9 mouse cellular contexts compared by ENCODE assay signal in the genomic region with DNA sequence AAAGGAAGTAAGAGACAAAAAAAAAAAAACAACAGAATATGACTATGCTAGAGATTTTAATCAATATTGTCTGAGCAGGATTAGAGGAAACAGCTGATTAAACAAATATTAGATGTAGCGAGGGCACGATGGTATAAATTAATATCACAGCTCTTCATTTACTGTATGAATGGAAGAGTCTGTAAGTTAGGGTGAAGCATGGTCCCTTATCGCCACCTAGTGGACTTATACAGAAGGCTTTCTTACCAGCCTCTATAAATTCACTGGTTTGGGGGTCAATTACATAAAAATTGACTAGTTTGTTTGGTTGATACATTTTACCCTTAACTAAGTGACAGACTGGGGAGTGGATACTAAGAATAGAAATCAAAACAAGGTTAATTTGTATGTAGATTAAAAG. TPM values are rescaled to one million over a fixed set of nuclear protein-coding genes. Genes with fewer than 3 reads are reported as not detected.
A peak's percentile ranks its signal among the peaks of the same experiment; 100 is the strongest.
DNase-seq lines count a peak whose midpoint lies in the region; ATAC-seq and TF ChIP-seq lines count a peak whose summit lies in the region.
"Had no signal": no experiment of that assay in that cellular context is flagged by ENCODE, and none has a peak within 500 bp of the region (broad histone marks: within the 10 kb centered on the region; RNA-seq: fewer than 3 reads in every experiment).

No protein-coding gene starts in this region.

- WGBS in limb, embryonic 14.5 days, result 1% methylated on average over 3 of the region's 3 CpGs
- 15% methylated on average over 3 of the region's 3 CpGs for WGBS in limb, embryonic 10.5 days
- 0% methylated on average over 3 of the region's 3 CpGs for WGBS in hindbrain, embryonic 14.5 days
- WGBS in midbrain, embryonic 12.5 days, result 12% methylated on average over 3 of the region's 3 CpGs

- DNase-seq in cerebellum, adult 18-20 months, result peak; percentile 12 to 16
- DNase-seq in limb, embryonic 14.5 days (ENCODE audit: low spot score), result peak; percentile 93
- no peak for DNase-seq in limb, embryonic 10.5 days (ENCODE audit: low spot score)
- DNase-seq in brain, embryonic 18.5 days (ENCODE audit: low read depth, low spot score), result peak; percentile 67
- peak; percentile 89 for DNase-seq in hindbrain, embryonic 14.5 days (ENCODE audit: low spot score)
- no peak for DNase-seq in spleen, postnatal 14 days (ENCODE audit: low spot score in 2 of 2)

- TF ChIP-seq POLR2A in limb, embryonic 14.5 days (IDR thresholded peaks at IDR 0.05; ENCODE audit: borderline replicate concordance, extremely low read depth, insufficient read depth, insufficient read length), result no peak

- peaks cover 8% of the 10 kb centered on the region; the same call in 1 of the 2 replicates for H3K4me1 ChIP-seq in limb, embryonic 14.5 days (ENCODE audit: control insufficient read depth, insufficient read depth, low read length)
- H3K4me1 ChIP-seq in limb, embryonic 10.5 days, result peaks cover 26% of the 10 kb centered on the region
- no peaks in the 10 kb centered on the region for H3K4me1 ChIP-seq in hindbrain, embryonic 14.5 days (replicated peaks; ENCODE audit: control insufficient read depth, insufficient read depth, low read length)
- no peaks in the 10 kb centered on the region for H3K4me1 ChIP-seq in midbrain, embryonic 12.5 days

- no peak overlapping the region for H3K27ac ChIP-seq in limb, embryonic 14.5 days (replicated peaks; ENCODE audit: low read depth, low read length)
- H3K27ac ChIP-seq in limb, embryonic 10.5 days, result no peak overlapping the region
- no peak overlapping the region for H3K27ac ChIP-seq in hindbrain, embryonic 14.5 days
- no peak overlapping the region for H3K27ac ChIP-seq in midbrain, embryonic 12.5 days (replicated peaks)
- H3K27ac ChIP-seq: heart, embryonic 15.5 days had no signal

- H3K4me2 ChIP-seq in limb, embryonic 14.5 days (replicated peaks; ENCODE audit: low read depth, low read length, severe bottlenecking), result no peak overlapping the region
- H3K4me2 ChIP-seq in hindbrain, embryonic 14.5 days (replicated peaks), result no peak overlapping the region
- no peak overlapping the region for H3K4me2 ChIP-seq in midbrain, embryonic 12.5 days (replicated peaks)
- H3K4me2 ChIP-seq: heart, embryonic 15.5 days had no signal

- no peak overlapping the region for H3K9ac ChIP-seq in limb, embryonic 14.5 days (ENCODE audit: low read depth, low read length, severe bottlenecking)
- no peak overlapping the region for H3K9ac ChIP-seq in hindbrain, embryonic 14.5 days
- H3K9ac ChIP-seq in midbrain, embryonic 12.5 days (replicated peaks), result no peak overlapping the region
- H3K9ac ChIP-seq: heart, embryonic 15.5 days had no signal

- no peak for ATAC-seq in cerebellum, adult (ENCODE audit: insufficient number of reproducible peaks, low FRiP score, low TSS enrichment)
- ATAC-seq in limb, embryonic 14.5 days (ENCODE audit: low FRiP score, low read depth), result no peak
- ATAC-seq in hindbrain, embryonic 14.5 days (ENCODE audit: low FRiP score), result 0 out of 2 replicates have a peak, but pooled peaks have one; percentile 53
- ATAC-seq in midbrain, embryonic 12.5 days (ENCODE audit: low FRiP score, low read depth), result peak; percentile 50

- H3K4me3 ChIP-seq in limb, embryonic 14.5 days (replicated peaks; ENCODE audit: low read length), result no peak overlapping the region; the same call in 1 of the 2 replicates
- H3K4me3 ChIP-seq in limb, embryonic 10.5 days, result no peak overlapping the region
- H3K4me3 ChIP-seq in hindbrain, embryonic 14.5 days (replicated peaks; ENCODE audit: low read length), result no peak overlapping the region
- no peak overlapping the region for H3K4me3 ChIP-seq in midbrain, embryonic 12.5 days
- H3K4me3 ChIP-seq: heart, embryonic 15.5 days had no signal

- no peaks in the 10 kb centered on the region for H3K27me3 ChIP-seq in limb, embryonic 14.5 days (ENCODE audit: control insufficient read depth, insufficient read depth, low read length)
- H3K27me3 ChIP-seq in limb, embryonic 10.5 days (ENCODE audit: low read depth, poor library complexity, severe bottlenecking), result no peaks in the 10 kb centered on the region
- H3K27me3 ChIP-seq in hindbrain, embryonic 14.5 days (ENCODE audit: control insufficient read depth, insufficient read depth, low read length), result no peaks in the 10 kb centered on the region
- peaks cover 7% of the 10 kb centered on the region; the same call in 1 of the 2 replicates for H3K27me3 ChIP-seq in midbrain, embryonic 12.5 days
- H3K27me3 ChIP-seq: heart, embryonic 15.5 days had no signal

- no peaks in the 10 kb centered on the region for H3K9me3 ChIP-seq in limb, embryonic 14.5 days (ENCODE audit: control insufficient read depth, low read length)
- no peaks in the 10 kb centered on the region for H3K9me3 ChIP-seq in limb, embryonic 10.5 days (replicated peaks)
- no peaks in the 10 kb centered on the region for H3K9me3 ChIP-seq in hindbrain, embryonic 14.5 days (ENCODE audit: control insufficient read depth, low read length)
- H3K9me3 ChIP-seq in midbrain, embryonic 12.5 days, result no peaks in the 10 kb centered on the region
- H3K9me3 ChIP-seq: heart, embryonic 15.5 days had no signal

- H3K36me3 ChIP-seq in limb, embryonic 14.5 days (ENCODE audit: control insufficient read depth, insufficient read depth, low read length), result no peaks in the 10 kb centered on the region
- no peaks in the 10 kb centered on the region for H3K36me3 ChIP-seq in limb, embryonic 10.5 days
- H3K36me3 ChIP-seq in hindbrain, embryonic 14.5 days (replicated peaks; ENCODE audit: control insufficient read depth, insufficient read depth), result no peaks in the 10 kb centered on the region
- H3K36me3 ChIP-seq in midbrain, embryonic 12.5 days, result no peaks in the 10 kb centered on the region
- H3K36me3 ChIP-seq: heart, embryonic 15.5 days had no signal

RNA-seq across cellular contexts. Expression of a gene that starts 3.4 kb away (rescaled TPM):
- 91.9 and 109 TPM in 2 replicates for polyA plus RNA-seq in limb, embryonic 14.5 days (2012; rRNA removed)
- 41.8 and 46.1 TPM in 2 replicates for polyA plus RNA-seq in limb, embryonic 14.5 days (2014; fragmentation: Nextera tagmentation; extraction: Ambion mirVana)
- polyA plus RNA-seq in limb, embryonic 10.5 days (2016; fragmentation: Nextera tagmentation; extraction: Ambion mirVana), result 17.1 and 19.9 TPM in 2 replicates
- polyA plus RNA-seq in hindbrain, embryonic 14.5 days (2014; fragmentation: Nextera tagmentation; extraction: Ambion mirVana), result 0.48 and 0.62 TPM in 2 replicates
- polyA plus RNA-seq in midbrain, embryonic 12.5 days (2016; fragmentation: Nextera tagmentation; extraction: Ambion mirVana), result 7.5 and 10.8 TPM in 2 replicates

Comparison
In these comparisons a context has a peak if more than half of its experiments do, and no peak if none do; other contexts are left out.
1. DNase-seq: peak in cerebellum, adult 18-20 months (2 of 2), limb, embryonic 14.5 days (single experiment), brain, embryonic 18.5 days (single experiment) and hindbrain, embryonic 14.5 days (single experiment); none in limb, embryonic 10.5 days (single experiment) and spleen, postnatal 14 days (0 of 2).
2. ATAC-seq: peak in hindbrain, embryonic 14.5 days (single experiment) and midbrain, embryonic 12.5 days (single experiment); none in cerebellum, adult (single experiment) and limb, embryonic 14.5 days (single experiment).